Mouse (Mus musculus) ES-Bruce4 (cell line): ENCODE measurements at regions not wholly inside any gene's neighbourhood (a gene's known extent, or its start where the extent isn't known, plus 50 kb on each side); places are given as distances from the start of the nearest gene placed in this dataset.

Experiments
- H3K27ac ChIP-seq: 2 replicates; pipeline ENCODE4 v1.5.1; 2012; ENCODE audit warnings: low read length, inconsistent platforms; ENCODE audit not compliant: insufficient read depth
- H3K27me3 ChIP-seq: 2 replicates; pipeline ENCODE4 v1.6.1; 2012; ENCODE audit warnings: mild to moderate bottlenecking, low read length, inconsistent platforms; ENCODE audit not compliant: control insufficient read depth, poor library complexity, insufficient read depth, severe bottlenecking
- H3K36me3 ChIP-seq: 2 replicates; pipeline ENCODE4 v1.6.1; 2012; ENCODE audit warnings: inconsistent platforms, mild to moderate bottlenecking, low read length, moderate library complexity; ENCODE audit not compliant: control insufficient read depth, poor library complexity, insufficient read depth, severe bottlenecking
- H3K4me1 ChIP-seq: one replicate; pipeline ENCODE4 v1.8.1; 2011; ENCODE audit warnings: low read length; ENCODE audit not compliant: control insufficient read depth, insufficient read depth
- H3K4me3 ChIP-seq: 2 replicates; pipeline ENCODE4 v1.5.1; 2011; ENCODE audit warnings: low read depth, mild to moderate bottlenecking, low read length
- H3K9ac ChIP-seq: 2 replicates; pipeline ENCODE4 v1.6.1; 2012; ENCODE audit warnings: low read depth, mild to moderate bottlenecking, inconsistent platforms; ENCODE audit not compliant: poor library complexity, severe bottlenecking
- H3K9me3 ChIP-seq: replicated peaks from 2 replicates; pipeline ENCODE4 v1.6.1; 2012; ENCODE audit warnings: mild to moderate bottlenecking, low read length, inconsistent platforms; ENCODE audit not compliant: control insufficient read depth, poor library complexity, insufficient read depth, severe bottlenecking
- CTCF ChIP-seq: IDR thresholded peaks from one replicate; pipeline ENCODE4 v1.8.1; 2011; ENCODE audit warnings: low read depth, low read length
- EP300 ChIP-seq: IDR thresholded peaks from 2 replicates; pipeline ENCODE4 v1.6.1; 2011; ENCODE audit warnings: low read depth, low read length; ENCODE audit not compliant: insufficient read depth
- POLR2A ChIP-seq: IDR thresholded peaks from one replicate; pipeline ENCODE4 v1.8.1; 2011; ENCODE audit warnings: low read length; ENCODE audit not compliant: insufficient read depth

DNA sequence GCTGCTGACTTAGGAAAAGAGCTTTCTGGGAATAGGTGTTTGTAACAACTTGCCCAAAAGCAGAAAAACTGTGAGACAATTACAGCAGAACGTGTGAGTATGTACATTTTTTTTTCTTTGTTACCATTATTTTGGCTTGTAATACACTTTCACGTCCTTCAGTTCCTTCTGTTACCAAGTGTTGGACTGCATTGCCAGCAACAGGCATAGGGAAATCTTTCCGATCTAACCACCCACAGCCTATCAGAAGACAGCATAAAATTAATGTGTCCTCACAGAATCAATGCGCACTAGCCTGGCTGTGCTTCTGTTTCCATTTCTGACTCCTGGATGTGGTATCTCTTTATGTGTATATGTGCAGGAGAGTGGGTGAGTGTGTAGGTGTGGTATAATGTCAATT, 76.6 kb upstream of the Ifne start:
- no peaks in the 10 kb centered on the region for H3K36me3 ChIP-seq
- no peak overlapping the region for H3K27ac ChIP-seq
- no peaks in the 10 kb centered on the region for H3K4me1 ChIP-seq
- no peaks in the 10 kb centered on the region; the same call in 1 of the 2 replicates for H3K27me3 ChIP-seq
- H3K9ac ChIP-seq: no peak overlapping the region
- H3K4me3 ChIP-seq: no peak overlapping the region
- H3K9me3 ChIP-seq: no peaks in the 10 kb centered on the region
- TF ChIP-seq POLR2A (no peak), CTCF (no peak)

DNA sequence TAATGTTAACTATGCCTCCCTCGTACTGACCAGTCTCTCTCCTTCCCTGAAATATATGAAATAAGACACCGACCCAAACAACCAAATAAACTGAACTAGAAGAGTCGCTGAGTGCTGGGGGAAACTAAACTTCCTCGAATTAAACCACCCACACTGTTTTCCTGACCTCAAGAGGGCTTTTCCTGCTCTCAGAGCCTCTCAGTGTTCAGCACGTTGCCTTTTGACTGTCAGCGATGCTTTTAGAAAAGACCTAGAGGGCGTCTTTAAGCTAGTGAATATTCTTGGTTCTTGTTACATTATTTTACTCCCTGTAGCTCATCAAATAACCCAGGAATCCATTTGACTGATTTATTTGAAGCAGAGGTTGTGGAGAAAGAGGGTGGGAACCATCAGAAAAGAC, 76.2 kb upstream of the Ifne start:
- Histone ChIP-seq H3K4me3 (no peak overlapping the region), H3K27me3 (no peaks in the 10 kb centered on the region; the same call in 1 of the 2 replicates), H3K27ac (no peak overlapping the region), H3K4me1 (no peaks in the 10 kb centered on the region), H3K9me3 (no peaks in the 10 kb centered on the region), H3K36me3 (no peaks in the 10 kb centered on the region), H3K9ac (no peak overlapping the region)
- TF ChIP-seq POLR2A: no peak
- no peak for TF ChIP-seq EP300
- no peak for TF ChIP-seq CTCF

DNA sequence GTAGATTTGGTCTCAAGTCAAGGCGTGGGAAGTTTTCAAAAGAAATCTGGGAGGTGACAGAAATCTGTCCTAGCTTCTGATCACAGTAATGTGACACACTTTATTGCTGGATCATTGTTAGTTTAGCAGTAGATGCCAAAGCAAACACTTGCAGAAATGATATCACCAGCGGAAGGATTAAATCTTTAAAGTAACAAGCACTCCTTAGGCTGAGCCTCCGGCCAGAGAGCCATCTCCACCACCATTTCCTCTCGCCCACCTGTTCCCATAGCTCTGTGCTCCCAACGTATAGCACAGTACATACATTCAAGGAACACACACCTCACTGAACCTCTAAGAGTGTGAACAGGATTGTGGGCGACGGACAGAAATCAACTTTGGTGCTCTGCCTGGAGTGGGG, 75.6 kb upstream of the Ifne start:
- no peak overlapping the region for H3K27ac ChIP-seq
- no peak overlapping the region for H3K9ac ChIP-seq
- H3K4me1 ChIP-seq: no peaks in the 10 kb centered on the region
- no peaks in the 10 kb centered on the region; the same call in 1 of the 2 replicates for H3K27me3 ChIP-seq
- no peaks in the 10 kb centered on the region for H3K9me3 ChIP-seq
- no peak for TF ChIP-seq POLR2A
- TF ChIP-seq CTCF: no peak
- TF ChIP-seq EP300: no peak
- H3K4me3 ChIP-seq: no peak overlapping the region
- no peaks in the 10 kb centered on the region for H3K36me3 ChIP-seq

DNA sequence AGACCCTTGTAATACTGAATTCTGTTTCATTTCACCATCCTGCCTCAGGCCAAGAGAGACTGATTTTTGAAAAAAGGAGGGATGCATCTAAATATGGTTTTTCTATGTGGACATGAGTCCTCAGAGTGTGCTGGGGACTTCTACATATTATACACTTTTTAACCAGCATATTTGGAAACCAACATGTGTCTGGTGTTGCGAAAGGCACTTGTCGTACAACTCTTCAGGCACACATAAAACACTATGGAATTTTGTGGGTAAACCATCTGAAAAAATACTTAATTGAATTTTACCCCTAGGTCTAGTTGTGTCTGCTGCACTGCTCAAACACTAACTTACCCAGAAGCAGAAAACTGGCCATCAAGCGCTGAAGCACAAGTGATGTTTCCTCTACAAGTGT, 74.0 kb upstream of the Ifne start:
- Histone ChIP-seq H3K9me3 (no peaks in the 10 kb centered on the region), H3K4me3 (no peak overlapping the region), H3K4me1 (no peaks in the 10 kb centered on the region), H3K9ac (no peak overlapping the region), H3K36me3 (no peaks in the 10 kb centered on the region), H3K27me3 (no peaks in the 10 kb centered on the region; the same call in 1 of the 2 replicates), H3K27ac (no peak overlapping the region)
- no peak for TF ChIP-seq CTCF
- TF ChIP-seq EP300: no peak
- TF ChIP-seq POLR2A: no peak

DNA sequence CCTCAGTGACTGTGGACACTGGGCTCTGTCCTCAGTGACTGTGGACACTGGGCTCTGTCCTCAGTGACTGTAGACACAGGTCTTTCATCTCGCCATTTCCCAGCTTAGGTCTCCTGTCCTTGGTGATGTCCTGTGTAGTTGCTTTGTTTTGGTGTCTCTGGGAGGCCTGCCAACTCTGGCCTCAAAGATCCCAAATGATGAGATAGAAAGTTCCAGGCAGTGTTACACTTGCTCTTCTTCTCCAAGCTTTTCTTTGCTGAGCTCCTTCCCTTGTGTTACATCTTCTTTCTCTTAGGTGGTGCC, 71.0 kb upstream of the Ifne start:
- no peak overlapping the region for H3K9ac ChIP-seq
- H3K27ac ChIP-seq: no peak overlapping the region
- no peaks in the 10 kb centered on the region for H3K9me3 ChIP-seq
- H3K4me3 ChIP-seq: no peak overlapping the region
- no peaks in the 10 kb centered on the region for H3K4me1 ChIP-seq
- no peaks in the 10 kb centered on the region for H3K36me3 ChIP-seq
- TF ChIP-seq EP300 (no peak), POLR2A (no peak), CTCF (no peak)
- H3K27me3 ChIP-seq: no peaks in the 10 kb centered on the region

DNA sequence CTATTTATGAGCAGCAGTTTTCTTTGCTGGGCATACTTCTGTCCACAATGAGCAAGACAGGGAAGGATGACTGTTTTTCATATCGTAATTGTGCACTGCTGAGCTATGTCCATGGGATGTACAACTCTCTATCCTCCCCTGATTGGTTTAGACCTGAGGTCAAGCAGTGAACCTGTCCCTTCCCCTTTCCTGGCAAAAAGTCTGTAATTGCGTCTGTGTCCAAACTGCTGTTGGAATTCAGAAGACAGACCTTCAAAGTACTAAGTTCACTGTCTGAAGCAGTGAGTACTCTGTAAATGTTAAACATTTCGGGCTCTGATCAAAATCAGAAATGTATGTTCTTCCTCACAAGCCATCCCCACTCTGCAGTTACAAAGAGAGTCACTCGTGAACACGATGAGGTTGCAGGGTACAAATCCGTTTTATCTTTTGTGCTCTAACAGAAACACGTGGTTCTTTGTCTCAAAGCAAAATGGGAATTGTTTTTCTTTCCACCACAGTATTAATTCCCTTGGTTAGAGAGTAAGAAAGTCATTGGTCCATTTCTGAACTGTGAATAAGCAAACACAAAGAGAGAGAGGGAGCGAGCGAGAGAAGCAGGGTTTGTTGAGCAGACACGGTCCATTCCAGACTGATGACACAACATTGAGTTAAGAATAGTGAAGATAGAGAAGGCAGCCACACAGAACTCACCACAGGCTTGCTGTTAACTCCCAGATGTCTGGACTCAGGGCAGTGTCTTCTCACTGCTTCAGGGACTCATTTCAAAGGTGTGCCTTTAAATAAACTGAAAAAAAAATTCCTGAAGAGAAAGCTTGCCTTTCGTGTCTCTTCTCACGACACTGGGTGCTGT, 70.4 kb upstream of the Ifne start:
- Histone ChIP-seq H3K9me3 (no peaks in the 10 kb centered on the region), H3K27ac (no peak overlapping the region), H3K4me1 (no peaks in the 10 kb centered on the region), H3K9ac (no peak overlapping the region), H3K36me3 (no peaks in the 10 kb centered on the region), H3K27me3 (no peaks in the 10 kb centered on the region), H3K4me3 (no peak overlapping the region)
- no peak for TF ChIP-seq CTCF
